Mouse (Mus musculus) intestine, embryonic 15.5 days (tissue): ENCODE data around the gene Myoz1. TPM values are rescaled to one million over a fixed set of nuclear protein-coding genes. Genes with fewer than 3 reads are reported as not detected.
A peak's percentile ranks its signal among the peaks of the same experiment; 100 is the strongest.
"Not testable (repeated sequence)": the region's sequence is repeated elsewhere in the genome, so short reads cannot be mapped to it uniquely, and the experiment has no call there.

Experiments used
- ATAC-seq: fragments of 200-750 bp; cut with Nextera tagmentation; 2 replicates; pipeline ENCODE4 v1.8.0; 2017; ENCODE audit warnings: moderate TSS enrichment, moderate library complexity
- H3K27ac ChIP-seq: fragments of 300-500 bp; sonication (generic); 2 replicates; pipeline ENCODE4 v1.5.1; 2015; ENCODE audit warnings: mild to moderate bottlenecking, inconsistent platforms
- H3K27me3 ChIP-seq: fragments of 300-500 bp; sonication (generic); replicated peaks from 2 replicates; pipeline ENCODE4 v1.6.1; 2015; ENCODE audit warnings: inconsistent platforms
- H3K36me3 ChIP-seq: fragments of 300-500 bp; sonication (generic); 2 replicates; pipeline ENCODE4 v1.6.1; 2015; ENCODE audit warnings: inconsistent platforms
- H3K4me1 ChIP-seq: fragments of 300-500 bp; sonication (generic); replicated peaks from 2 replicates; pipeline ENCODE4 v1.6.1; 2015; ENCODE audit warnings: inconsistent platforms
- H3K4me2 ChIP-seq: fragments of 300-500 bp; sonication (generic); replicated peaks from 2 replicates; pipeline ENCODE4 v1.6.1; 2015; ENCODE audit warnings: mild to moderate bottlenecking, inconsistent platforms
- H3K4me3 ChIP-seq: fragments of 300-500 bp; sonication (generic); replicated peaks from 2 replicates; pipeline ENCODE4 v1.5.1; 2015; ENCODE audit warnings: inconsistent platforms
- H3K9ac ChIP-seq: fragments of 300-500 bp; sonication (generic); 2 replicates; pipeline ENCODE4 v1.6.1; 2015; ENCODE audit warnings: inconsistent platforms
- H3K9me3 ChIP-seq: fragments of 300-500 bp; sonication (generic); 2 replicates; pipeline ENCODE4 v1.6.1; 2016; ENCODE audit warnings: inconsistent platforms
- WGBS: fragments of 180-500 bp; shearing (Covaris S2); methylation state at CpG from one replicate; pipeline ENCODE4 v1.1.7; 2015; 5-methylcytosine and 5-hydroxymethylcytosine counted together
- polyA plus RNA-seq: library from polyadenylated mRNA; unstranded; fragments of >200 nt; fragmentation: Nextera tagmentation; extraction: Ambion mirVana; gene quantifications from 2 replicates; pipeline ENCODE4 v1.2.1, GENCODE M21; 2015

Myoz1 gene
- polyA plus RNA-seq, 1 experiment from 2014 or later: 0.57 TPM

DNA sequence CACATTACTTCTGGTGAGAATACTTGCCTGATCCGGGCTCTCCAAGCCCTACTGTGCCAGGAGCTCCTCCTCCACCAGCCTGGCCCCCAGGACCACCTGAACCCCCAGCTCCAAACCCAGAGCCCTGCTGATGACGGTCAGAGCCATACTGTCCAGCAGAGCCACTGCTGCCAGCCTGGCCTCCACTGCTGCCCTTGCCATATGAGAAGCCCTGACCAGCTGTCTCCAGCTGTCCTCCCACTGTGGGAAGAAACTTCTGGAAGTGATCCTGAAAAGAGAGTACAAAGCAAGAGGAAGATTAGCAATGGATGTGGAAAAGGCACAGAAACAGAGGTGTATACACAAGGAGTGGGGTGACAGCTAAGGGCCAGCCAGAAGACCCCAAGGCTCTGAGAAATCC is 5.3 kb downstream of the Myoz1 start:
- H3K4me1 ChIP-seq: no peaks in the 10 kb centered on the region
- H3K9me3 ChIP-seq: no peaks in the 10 kb centered on the region
- WGBS: 63% methylated on average over 2 of the region's 2 CpGs
- no peak overlapping the region for H3K4me2 ChIP-seq
- no peak overlapping the region for H3K9ac ChIP-seq
- H3K27me3 ChIP-seq: 0 out of 2 replicates have a peak, but pooled peaks cover 2% of the 10 kb centered on the region
- H3K4me3 ChIP-seq: no peak overlapping the region
- H3K36me3 ChIP-seq: no peaks in the 10 kb centered on the region
- no peak for ATAC-seq
- no peak overlapping the region for H3K27ac ChIP-seq

DNA sequence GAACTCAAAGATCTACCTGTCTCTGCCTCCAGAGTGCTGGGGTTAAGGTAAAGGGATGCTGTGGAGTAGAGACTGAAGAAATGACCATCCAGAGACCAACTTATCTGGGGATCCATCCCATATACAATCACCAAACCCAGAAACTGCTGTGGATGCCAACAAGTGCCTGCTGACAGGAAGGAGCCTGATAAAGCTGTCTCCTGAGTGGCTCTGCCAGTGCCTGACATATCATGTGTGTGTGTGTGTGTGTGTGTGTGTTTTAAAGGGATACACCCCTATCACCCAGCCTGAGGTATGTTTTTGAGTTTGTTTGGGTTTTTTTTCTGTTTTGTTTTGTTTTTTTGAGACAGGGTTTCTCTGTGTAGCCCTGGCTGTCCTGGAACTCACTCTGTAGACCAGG is 10.0 kb downstream of the Myoz1 start:
- no peaks in the 10 kb centered on the region for H3K27me3 ChIP-seq
- H3K4me2 ChIP-seq: no peak overlapping the region
- no peak overlapping the region for H3K9ac ChIP-seq
- no peaks in the 10 kb centered on the region for H3K9me3 ChIP-seq
- H3K27ac ChIP-seq: no peak overlapping the region
- no peaks in the 10 kb centered on the region for H3K4me1 ChIP-seq
- H3K4me3 ChIP-seq: no peak overlapping the region
- ATAC-seq: no peak
- H3K36me3 ChIP-seq: no peaks in the 10 kb centered on the region

DNA sequence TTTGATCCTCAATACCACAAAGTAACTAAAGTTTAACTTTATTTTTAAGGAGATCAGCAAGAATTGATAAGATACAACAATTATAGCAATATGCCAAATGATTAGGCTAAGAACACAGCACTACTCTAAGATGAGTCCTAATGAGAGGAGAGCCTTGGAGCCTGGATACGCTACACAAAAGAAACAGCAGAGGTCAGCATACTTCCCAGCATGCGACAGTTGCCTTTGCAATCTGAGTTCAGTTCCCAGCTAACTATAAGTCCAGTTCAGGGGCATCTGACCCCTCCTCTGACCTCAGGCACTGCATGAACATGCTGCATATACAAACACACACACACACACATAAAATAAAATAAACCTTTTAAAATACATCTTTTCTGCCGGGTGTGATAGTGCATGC is 10.8 kb downstream of the Myoz1 start:
- Histone ChIP-seq H3K4me1 (no peaks in the 10 kb centered on the region), H3K9ac (no peak overlapping the region), H3K27me3 (no peaks in the 10 kb centered on the region), H3K36me3 (no peaks in the 10 kb centered on the region), H3K4me2 (no peak overlapping the region), H3K4me3 (no peak overlapping the region), H3K27ac (no peak overlapping the region), H3K9me3 (no peaks in the 10 kb centered on the region)
- WGBS: 41% methylated on average over 3 of the region's 3 CpGs
- no peak for ATAC-seq

DNA sequence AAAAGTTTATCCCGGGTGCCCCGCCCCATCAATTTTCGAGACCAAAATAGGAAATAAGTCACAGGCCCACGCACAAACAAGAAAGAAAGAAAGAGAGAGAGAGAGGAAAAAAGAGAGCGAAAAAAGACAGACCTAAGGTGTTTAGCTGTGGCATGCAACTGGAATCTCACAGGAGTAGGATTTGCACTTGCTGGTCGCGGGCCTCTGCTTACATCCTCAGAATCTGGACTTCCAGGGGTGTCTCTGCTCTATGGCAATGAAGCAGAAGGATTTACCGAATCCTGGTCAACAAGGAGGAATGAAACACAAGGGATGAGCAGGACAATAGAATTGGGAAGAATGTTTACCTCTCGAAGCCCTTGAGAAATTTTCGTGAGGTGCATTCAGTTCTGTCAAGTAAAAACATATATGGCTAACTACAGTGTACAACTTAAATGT is 14.9 kb downstream of the Myoz1 start:
- H3K27ac ChIP-seq: peak overlapping the region; percentile 95
- no peak; the same call in 1 of the 2 replicates for ATAC-seq
- peak overlapping the region; percentile 71 for H3K4me2 ChIP-seq
- WGBS: 15% methylated on average over 10 of the region's 10 CpGs
- H3K27me3 ChIP-seq: no peaks in the 10 kb centered on the region
- H3K4me1 ChIP-seq: 0 out of 2 replicates have a peak, but pooled peaks cover 2% of the 10 kb centered on the region
- H3K9me3 ChIP-seq: no peaks in the 10 kb centered on the region
- H3K36me3 ChIP-seq: no peaks in the 10 kb centered on the region
- peak overlapping the region; percentile 85 for H3K9ac ChIP-seq
- H3K4me3 ChIP-seq: peak overlapping the region; percentile 78

DNA sequence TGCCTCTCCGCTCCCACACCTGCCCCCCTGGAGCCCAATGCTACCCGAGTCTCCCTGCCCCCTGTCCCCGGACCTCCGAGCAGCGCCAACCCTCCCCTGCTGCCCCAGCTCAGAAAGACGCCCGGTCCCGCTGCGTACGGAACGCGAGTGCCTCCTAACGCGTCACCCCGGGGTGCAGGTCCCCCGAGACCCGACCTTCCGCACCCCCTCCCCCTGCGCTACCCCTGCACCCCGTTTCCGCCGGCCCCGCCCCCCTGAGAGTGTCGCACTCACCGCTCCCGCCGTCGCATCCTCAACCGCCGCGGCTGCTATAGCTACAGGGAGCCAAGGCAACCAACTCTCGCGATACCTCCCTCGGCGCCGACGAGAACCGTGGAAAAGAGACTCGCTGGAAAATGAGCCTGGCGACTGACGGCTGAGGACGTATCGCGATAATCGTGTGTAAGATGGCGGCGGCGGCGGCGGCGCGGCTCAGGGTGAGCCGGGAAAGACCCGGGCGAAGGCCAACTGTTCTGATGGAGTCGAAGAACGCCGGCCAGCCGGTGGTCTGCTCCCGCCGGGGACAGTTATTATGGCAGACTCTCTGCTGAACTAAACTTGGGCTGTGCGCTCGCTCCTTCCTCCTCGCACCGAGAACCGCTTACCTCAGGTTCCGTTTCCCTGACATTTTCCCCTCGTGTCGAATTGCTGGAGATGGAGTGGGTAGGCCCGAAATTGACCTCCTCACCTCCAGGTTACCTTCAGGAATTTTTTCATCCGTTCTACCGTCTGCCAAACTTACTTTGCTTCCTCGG is 15.5 kb downstream of the Myoz1 start, which contains the start of gene Usp54:
TSS of gene Usp54 (minus strand) at position 420 of the 794 bp plus-strand sequence.
- 0% methylated on average over 73 of the region's 73 CpGs for WGBS
- no peaks in the 10 kb centered on the region for H3K36me3 ChIP-seq
- H3K4me1 ChIP-seq: 0 out of 2 replicates have a peak, but pooled peaks cover 2% of the 10 kb centered on the region
- H3K9me3 ChIP-seq: no peaks in the 10 kb centered on the region
- H3K4me3 ChIP-seq: peak within 1 kb of the TSS; percentile 78
- peak within 1 kb of the TSS; percentile 95 for H3K27ac ChIP-seq
- H3K27me3 ChIP-seq: no peaks in the 10 kb centered on the region
- H3K9ac ChIP-seq: peak within 1 kb of the TSS; percentile 85
- ATAC-seq: peak; percentile 98
- peak within 1 kb of the TSS; percentile 87 for H3K4me2 ChIP-seq

DNA sequence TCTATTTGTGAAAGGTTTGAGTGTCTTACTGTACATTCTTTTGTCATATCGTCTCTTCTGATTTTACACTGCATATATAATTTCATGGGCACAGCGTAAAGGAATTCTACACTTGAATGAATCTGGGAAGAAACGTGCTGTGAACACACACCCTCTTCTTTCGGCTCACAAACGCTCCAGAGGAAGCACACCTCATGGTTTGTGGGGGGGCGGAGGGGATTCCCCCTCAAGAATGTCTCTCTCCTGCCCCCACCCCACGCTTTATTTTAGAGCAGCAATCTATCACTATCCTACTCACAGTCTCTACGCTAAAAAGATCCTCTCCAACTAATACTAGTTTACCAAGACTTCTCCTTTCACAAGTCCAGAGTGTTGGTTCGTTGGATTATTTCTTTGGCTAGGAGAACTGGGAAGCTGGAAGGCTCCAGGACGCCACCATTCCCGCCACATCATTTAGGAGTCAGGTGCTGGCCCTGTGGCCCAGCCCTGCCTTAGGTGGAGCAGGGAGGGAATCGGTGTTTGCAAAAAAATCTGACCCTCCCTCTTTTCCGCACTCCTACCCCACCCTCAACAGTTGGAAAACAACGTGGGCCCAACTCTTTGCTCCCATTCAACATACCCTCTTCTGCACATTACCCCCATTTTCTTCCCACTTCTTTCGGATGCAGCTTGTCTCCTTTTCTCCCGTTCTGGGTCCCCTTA is 16.3 kb downstream of the Myoz1 start:
- peak overlapping the region; percentile 87 for H3K4me2 ChIP-seq
- H3K4me3 ChIP-seq: peak overlapping the region; percentile 78
- H3K27ac ChIP-seq: peak overlapping the region; percentile 95
- H3K27me3 ChIP-seq: no peaks in the 10 kb centered on the region
- peak; percentile 66 for ATAC-seq
- peak overlapping the region; percentile 85 for H3K9ac ChIP-seq
- no peaks in the 10 kb centered on the region for H3K36me3 ChIP-seq
- no peaks in the 10 kb centered on the region for H3K9me3 ChIP-seq
- 3% methylated on average over 16 of the region's 16 CpGs for WGBS
- H3K4me1 ChIP-seq: 0 out of 2 replicates have a peak, but pooled peaks cover 2% of the 10 kb centered on the region

DNA sequence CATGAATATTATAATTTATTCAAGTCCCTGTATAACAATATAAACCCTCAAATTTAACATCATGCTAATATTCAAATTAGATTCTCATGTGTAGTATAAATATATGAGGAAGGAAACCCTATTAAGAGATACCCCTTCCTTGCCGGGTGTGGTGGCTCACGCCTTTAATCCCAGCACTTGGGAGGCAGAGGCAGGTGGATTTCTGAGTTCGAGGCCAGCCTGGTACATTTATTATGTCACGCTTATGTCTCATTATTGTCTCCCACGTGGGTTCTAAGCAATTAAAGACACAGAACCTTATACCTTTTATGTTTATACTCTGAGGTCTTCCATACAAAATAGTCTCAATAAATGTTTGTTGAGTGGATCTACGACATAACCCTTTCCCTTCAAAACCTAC is 17.6 kb downstream of the Myoz1 start:
- H3K9me3 ChIP-seq: no peaks in the 10 kb centered on the region
- 84% methylated on average over 6 of the region's 6 CpGs for WGBS
- H3K36me3 ChIP-seq: no peaks in the 10 kb centered on the region
- no peak overlapping the region for H3K4me3 ChIP-seq
- H3K27me3 ChIP-seq: no peaks in the 10 kb centered on the region
- H3K9ac ChIP-seq: no peak overlapping the region
- 0 out of 2 replicates have a peak, but pooled peaks cover 2% of the 10 kb centered on the region for H3K4me1 ChIP-seq
- H3K4me2 ChIP-seq: no peak overlapping the region
- no peak for ATAC-seq
- H3K27ac ChIP-seq: no peak overlapping the region

DNA sequence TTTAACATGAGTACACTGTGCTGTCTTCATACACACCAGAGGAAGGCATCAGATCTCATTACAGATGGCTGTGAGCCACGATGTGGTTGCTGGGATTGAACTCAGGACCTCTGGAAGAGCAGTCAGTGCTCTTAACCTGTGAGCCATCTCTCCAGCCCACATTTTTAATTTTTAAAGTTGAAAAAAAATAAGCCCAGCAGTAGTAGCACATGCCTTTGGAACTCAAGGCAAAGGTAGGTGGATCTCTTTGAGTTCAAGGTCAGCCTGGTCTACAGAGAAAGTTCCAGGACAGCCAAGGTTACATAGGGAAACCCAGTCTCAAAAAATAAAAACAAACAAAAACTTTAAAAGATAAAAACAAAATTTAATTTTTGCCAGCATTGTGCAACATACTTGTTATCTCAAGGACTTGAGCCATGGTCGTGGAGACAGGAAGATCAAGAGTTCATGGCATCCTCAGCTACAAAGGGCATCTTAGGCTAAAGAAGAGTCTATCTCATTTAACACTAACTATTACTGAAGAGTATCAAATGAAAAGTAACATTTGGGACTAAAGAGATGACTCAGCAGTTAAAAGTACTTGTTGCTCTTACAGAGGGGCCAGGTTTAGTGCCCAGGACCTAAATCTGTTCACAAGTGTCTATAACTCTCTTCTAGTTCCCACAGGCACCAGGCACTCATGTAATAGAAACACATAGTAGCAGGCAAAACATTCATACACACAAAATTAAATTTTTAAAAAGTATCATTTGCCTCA is 18.3 kb downstream of the Myoz1 start:
- 74% methylated on average over 2 of the region's 2 CpGs for WGBS
- Histone ChIP-seq H3K27me3 (no peaks in the 10 kb centered on the region), H3K9ac (no peak overlapping the region)

DNA sequence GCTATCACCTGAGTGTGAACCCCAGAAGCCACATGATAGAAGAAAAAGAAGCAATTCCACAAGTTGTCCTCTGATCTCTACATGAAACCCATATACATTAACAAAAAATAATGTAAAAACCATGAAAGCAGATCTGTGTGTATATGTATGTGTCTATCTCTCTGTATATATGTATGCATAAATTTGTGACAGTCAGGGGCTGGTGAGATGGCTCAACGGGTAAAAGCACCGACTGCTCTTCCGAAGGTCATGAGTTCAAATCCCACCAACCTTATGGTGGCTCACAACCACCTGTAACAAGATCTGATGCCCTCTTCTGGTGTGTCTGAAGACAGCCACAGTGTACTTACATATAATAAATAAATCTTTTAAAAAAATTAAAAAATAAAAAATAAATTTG is 19.4 kb downstream of the Myoz1 start:
- not testable (repeated sequence) for H3K9ac ChIP-seq, H3K27me3 ChIP-seq, H3K4me2 ChIP-seq, H3K36me3 ChIP-seq, H3K4me1 ChIP-seq, H3K9me3 ChIP-seq, ATAC-seq, H3K27ac ChIP-seq, H3K4me3 ChIP-seq
- 93% methylated on average over 3 of the region's 3 CpGs for WGBS

More for the DNA sequence above, 18.3 kb downstream of the Myoz1 start:
- H3K4me2 ChIP-seq: no peak overlapping the region
- 0 out of 2 replicates have a peak, but pooled peaks cover 2% of the 10 kb centered on the region for H3K4me1 ChIP-seq
- no peak overlapping the region for H3K4me3 ChIP-seq
- H3K27ac ChIP-seq: no peak overlapping the region
- H3K36me3 ChIP-seq: no peaks in the 10 kb centered on the region
- ATAC-seq: no peak
- no peaks in the 10 kb centered on the region for H3K9me3 ChIP-seq

DNA sequence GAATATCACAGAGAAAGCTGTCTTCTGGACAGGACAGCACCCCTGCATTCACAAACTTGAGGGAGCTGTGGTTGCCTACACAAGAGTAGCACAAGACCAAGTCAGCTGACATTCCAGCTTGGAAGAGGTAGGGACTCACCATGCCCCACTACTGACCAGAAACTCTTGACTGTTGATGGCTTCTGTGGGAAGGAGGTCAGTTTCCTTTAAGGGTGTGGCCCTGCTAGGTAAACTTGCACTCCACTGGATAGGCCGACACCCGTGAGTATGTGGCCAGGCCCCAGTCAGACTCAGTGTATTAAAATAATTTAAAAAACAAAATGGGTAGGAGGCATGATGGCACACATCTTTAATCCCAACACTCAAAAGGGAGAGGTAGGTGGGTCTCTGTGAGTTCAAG is 20.8 kb downstream of the Myoz1 start:
- no peak for ATAC-seq
- WGBS: 77% methylated on average over 2 of the region's 2 CpGs
- Histone ChIP-seq H3K4me1 (0 out of 2 replicates have a peak, but pooled peaks cover 2% of the 10 kb centered on the region), H3K4me2 (no peak overlapping the region), H3K36me3 (no peaks in the 10 kb centered on the region), H3K27ac (no peak overlapping the region), H3K9ac (no peak overlapping the region), H3K9me3 (no peaks in the 10 kb centered on the region), H3K27me3 (no peaks in the 10 kb centered on the region), H3K4me3 (no peak overlapping the region)

DNA sequence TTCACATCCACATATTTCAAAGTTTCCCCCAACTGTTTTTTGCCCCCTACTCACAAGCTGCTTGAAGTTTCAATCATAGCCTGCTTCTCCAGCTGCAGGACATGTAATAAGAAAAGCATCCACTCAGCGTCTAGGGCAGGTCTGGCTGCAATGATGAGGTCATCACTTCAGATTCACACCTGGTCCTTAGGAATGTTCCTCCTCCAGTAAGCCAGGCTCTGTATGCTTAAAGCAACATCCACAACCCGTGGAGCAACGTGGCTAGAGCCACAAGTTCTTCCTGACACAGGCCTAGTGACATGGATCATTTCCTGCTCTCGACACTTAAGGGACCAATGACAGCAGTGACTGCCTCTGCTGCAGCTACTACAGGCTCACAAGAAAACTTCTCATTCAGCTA is 25.1 kb downstream of the Myoz1 start:
- H3K9ac ChIP-seq: no peak overlapping the region
- ATAC-seq: no peak
- no peaks in the 10 kb centered on the region for H3K4me1 ChIP-seq
- H3K27ac ChIP-seq: no peak overlapping the region
- H3K36me3 ChIP-seq: no peaks in the 10 kb centered on the region
- no peaks in the 10 kb centered on the region for H3K9me3 ChIP-seq
- no peaks in the 10 kb centered on the region for H3K27me3 ChIP-seq
- no peak overlapping the region for H3K4me3 ChIP-seq
- WGBS: 48% methylated on average over 4 of the region's 4 CpGs
- no peak overlapping the region for H3K4me2 ChIP-seq

DNA sequence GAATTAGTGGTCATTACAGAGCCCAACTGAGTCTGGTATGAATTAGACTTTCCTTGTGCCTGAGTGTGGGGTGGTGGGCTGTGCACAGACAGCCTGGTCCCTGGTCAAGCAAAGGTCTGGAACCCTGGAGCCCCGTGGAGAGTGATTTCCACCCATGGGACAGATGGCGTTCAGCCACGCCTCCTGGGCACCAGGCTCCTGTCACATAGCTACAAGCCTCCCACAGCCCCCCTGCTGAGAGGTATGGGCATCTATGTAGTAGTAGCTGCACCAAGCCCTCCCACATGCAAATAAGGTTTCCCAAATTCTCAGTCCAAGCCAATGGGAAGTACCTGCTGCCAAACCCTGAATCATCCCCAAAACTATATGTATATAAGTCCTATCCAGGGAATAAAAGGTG is 29.4 kb downstream of the Myoz1 start:
- Histone ChIP-seq H3K4me2 (no peak overlapping the region), H3K27ac (no peak overlapping the region), H3K4me1 (no peaks in the 10 kb centered on the region), H3K27me3 (no peaks in the 10 kb centered on the region), H3K4me3 (no peak overlapping the region), H3K36me3 (no peaks in the 10 kb centered on the region), H3K9ac (no peak overlapping the region), H3K9me3 (no peaks in the 10 kb centered on the region)
- 79% methylated on average over 3 of the region's 3 CpGs for WGBS
- ATAC-seq: no peak
